Mouse (Mus musculus): ENCODE data around the gene Plscr3. TPM values are rescaled to one million over a fixed set of nuclear protein-coding genes. Genes with fewer than 3 reads are reported as not detected.

Plscr3 gene
- polyA plus RNA-seq, 1 experiment = 41.3 TPM

DNA sequence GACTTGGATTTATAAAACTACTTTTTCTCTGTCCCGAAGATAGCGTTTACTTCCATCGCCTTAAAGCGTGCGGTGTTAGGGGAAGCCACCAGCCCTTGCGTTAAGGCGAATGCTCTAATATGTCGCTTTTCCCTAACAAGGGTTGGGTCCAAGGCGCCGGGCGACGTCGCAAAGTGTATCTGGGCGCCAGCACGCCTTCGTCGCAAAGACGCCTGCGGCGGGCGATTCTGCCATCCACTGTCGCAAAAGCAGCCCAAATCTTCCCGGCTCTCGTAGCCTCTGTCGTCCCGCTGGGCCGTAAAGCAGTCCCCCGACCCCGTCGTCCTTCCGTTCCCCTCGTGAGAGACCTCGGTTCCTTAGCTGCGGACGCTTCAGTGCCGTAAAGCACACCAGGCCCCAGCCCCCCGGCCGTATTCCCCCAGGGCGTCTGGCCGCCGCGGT, 55.2 kb downstream of the Plscr3 start:
- Histone ChIP-seq H3K4me1 (peaks cover 55% of the 10 kb centered on the region), H3K36me3 (replicated peaks; ENCODE audit: low read length) (peaks cover 34% of the 10 kb centered on the region), H3K27me3 (replicated peaks) (no peaks in the 10 kb centered on the region), H3K4me3 (replicated peaks) (peak overlapping the region; percentile 97), H3K9me3 (no peaks in the 10 kb centered on the region)
- TF ChIP-seq FLI1 (IDR thresholded peaks at IDR 0.05; ENCODE audit: low read length) = no peak
- TF ChIP-seq GATA1 (IDR thresholded peaks at IDR 0.05; ENCODE audit: borderline replicate concordance, low read length) = no peak

Other genes with a start within 250 kb of the Plscr3 start
- gene Atp1b2, start 240.4 kb upstream of the Plscr3 start, polyA plus RNA-seq (2012; ENCODE audit: insufficient read depth, low replicate concordance) = 2.8 and 4.2 TPM in 2 replicates
- gene Shbg, start 228.5 kb upstream of the Plscr3 start, polyA plus RNA-seq (2012; ENCODE audit: insufficient read depth, low replicate concordance) = not detected in 2 replicates
- not detected in 2 replicates for gene Sat2, start 224.4 kb upstream of the Plscr3 start, polyA plus RNA-seq (2012; ENCODE audit: insufficient read depth, low replicate concordance)
- gene Fxr2, start 213.4 kb upstream of the Plscr3 start, polyA plus RNA-seq (2012; ENCODE audit: insufficient read depth, low replicate concordance) = 65.7 and 84.9 TPM in 2 replicates
- gene Sox15, start 191.1 kb upstream of the Plscr3 start, polyA plus RNA-seq (2012; ENCODE audit: insufficient read depth, low replicate concordance) = not detected in 2 replicates
- 16.2 and 31.6 TPM in 2 replicates for gene Mpdu1, start 183.7 kb upstream of the Plscr3 start, polyA plus RNA-seq (2012; ENCODE audit: insufficient read depth, low replicate concordance)
- gene Cd68, start 180.2 kb upstream of the Plscr3 start, polyA plus RNA-seq (2012; ENCODE audit: insufficient read depth, low replicate concordance) = 8.7 and 128 TPM in 2 replicates
- gene Eif4a1, start 174.0 kb upstream of the Plscr3 start, polyA plus RNA-seq (2012; ENCODE audit: insufficient read depth, low replicate concordance) = 144 and 601 TPM in 2 replicates
- gene Senp3, start 164.3 kb upstream of the Plscr3 start, polyA plus RNA-seq (2012; ENCODE audit: insufficient read depth, low replicate concordance) = 54.1 and 94.8 TPM in 2 replicates
- gene Tnfsf13, start 160.6 kb upstream of the Plscr3 start, polyA plus RNA-seq (2012; ENCODE audit: insufficient read depth, low replicate concordance) = 0.56 TPM in 1 of 2 replicates, not detected in the other
- gene Tnfsf12, start 150.5 kb upstream of the Plscr3 start, polyA plus RNA-seq (2012; ENCODE audit: insufficient read depth, low replicate concordance) = 5.3 and 13.1 TPM in 2 replicates
- 2.0 and 2.5 TPM in 2 replicates for gene Tnfsfm13, start 150.3 kb upstream of the Plscr3 start, polyA plus RNA-seq (2012; ENCODE audit: insufficient read depth, low replicate concordance)
- 36.5 and 129 TPM in 2 replicates for gene Polr2a, start 87.7 kb upstream of the Plscr3 start, polyA plus RNA-seq (2012; ENCODE audit: insufficient read depth, low replicate concordance)
- not detected in 2 replicates for gene Slc35g3, start 84.4 kb upstream of the Plscr3 start, polyA plus RNA-seq (2012; ENCODE audit: insufficient read depth, low replicate concordance)
- gene Zbtb4, start 80.5 kb upstream of the Plscr3 start, polyA plus RNA-seq (2012; ENCODE audit: insufficient read depth, low replicate concordance) = 1.9 and 3.9 TPM in 2 replicates
- gene Chrnb1, start 50.4 kb upstream of the Plscr3 start, polyA plus RNA-seq (2012; ENCODE audit: insufficient read depth, low replicate concordance) = not detected in 2 replicates
- 0.64 TPM in 1 of 2 replicates, not detected in the other for gene Fgf11, start 44.5 kb upstream of the Plscr3 start, polyA plus RNA-seq (2012; ENCODE audit: insufficient read depth, low replicate concordance)
- not detected in 2 replicates for gene Tmem102, start 40.8 kb upstream of the Plscr3 start, polyA plus RNA-seq (2012; ENCODE audit: insufficient read depth, low replicate concordance)
- gene Gm39566, start 31.1 kb upstream of the Plscr3 start, polyA plus RNA-seq (2012; ENCODE audit: insufficient read depth, low replicate concordance) = not detected in 2 replicates
- not detected in 2 replicates for gene Spem2, start 27.9 kb upstream of the Plscr3 start, polyA plus RNA-seq (2012; ENCODE audit: insufficient read depth, low replicate concordance)
- gene Spem1, start 24.2 kb upstream of the Plscr3 start, polyA plus RNA-seq (2012; ENCODE audit: insufficient read depth, low replicate concordance) = not detected in 2 replicates
- gene Nlgn2, start 8.6 kb upstream of the Plscr3 start, polyA plus RNA-seq (2012; ENCODE audit: insufficient read depth, low replicate concordance) = 4.9 and 17.7 TPM in 2 replicates
- gene Tmem256, start 7.9 kb upstream of the Plscr3 start, polyA plus RNA-seq (2012; ENCODE audit: insufficient read depth, low replicate concordance) = 742 and 1,105 TPM in 2 replicates
- not detected in 2 replicates for gene Tnk1, start 12.4 kb downstream of the Plscr3 start, polyA plus RNA-seq (2012; ENCODE audit: insufficient read depth, low replicate concordance)
- not detected in 2 replicates for gene Tmem95, start 31.6 kb downstream of the Plscr3 start, polyA plus RNA-seq (2012; ENCODE audit: insufficient read depth, low replicate concordance)
- gene Kctd11, start 35.0 kb downstream of the Plscr3 start, polyA plus RNA-seq (2012; ENCODE audit: insufficient read depth, low replicate concordance) = 0.98 TPM in 1 of 2 replicates, not detected in the other
- gene Acap1, start 49.2 kb downstream of the Plscr3 start, polyA plus RNA-seq (2012; ENCODE audit: insufficient read depth, low replicate concordance) = 47.6 and 58.4 TPM in 2 replicates
- 0.25 TPM in 1 of 2 replicates, not detected in the other for gene 2810408A11Rik, start 54.6 kb downstream of the Plscr3 start, polyA plus RNA-seq (2012; ENCODE audit: insufficient read depth, low replicate concordance)
- 17.6 and 26.8 TPM in 2 replicates for gene Neurl4, start 54.7 kb downstream of the Plscr3 start, polyA plus RNA-seq (2012; ENCODE audit: insufficient read depth, low replicate concordance)
- 116 and 124 TPM in 2 replicates for gene Gps2, start 67.5 kb downstream of the Plscr3 start, polyA plus RNA-seq (2012; ENCODE audit: insufficient read depth, low replicate concordance)
- gene Eif5a, start 75.6 kb downstream of the Plscr3 start, polyA plus RNA-seq (2012; ENCODE audit: insufficient read depth, low replicate concordance) = 2,079 and 2,119 TPM in 2 replicates
- gene Ybx2, start 89.4 kb downstream of the Plscr3 start, polyA plus RNA-seq (2012; ENCODE audit: insufficient read depth, low replicate concordance) = 0.75 TPM in 1 of 2 replicates, not detected in the other
- gene Slc2a4, start 101.8 kb downstream of the Plscr3 start, polyA plus RNA-seq (2012; ENCODE audit: insufficient read depth, low replicate concordance) = not detected in 2 replicates
- gene Cldn7, start 118.4 kb downstream of the Plscr3 start, polyA plus RNA-seq (2012; ENCODE audit: insufficient read depth, low replicate concordance) = not detected in 2 replicates
- 289 and 291 TPM in 2 replicates for gene Ctdnep1, start 134.8 kb downstream of the Plscr3 start, polyA plus RNA-seq (2012; ENCODE audit: insufficient read depth, low replicate concordance)
- 11.0 TPM in 1 of 2 replicates, not detected in the other for gene Elp5, start 136.1 kb downstream of the Plscr3 start, polyA plus RNA-seq (2012; ENCODE audit: insufficient read depth, low replicate concordance)
- gene Gabarap, start 144.8 kb downstream of the Plscr3 start, polyA plus RNA-seq (2012; ENCODE audit: insufficient read depth, low replicate concordance) = 495 and 977 TPM in 2 replicates
- 24.1 and 85.6 TPM in 2 replicates for gene Phf23, start 149.4 kb downstream of the Plscr3 start, polyA plus RNA-seq (2012; ENCODE audit: insufficient read depth, low replicate concordance)
- 28.6 and 64.4 TPM in 2 replicates for gene Dvl2, start 154.2 kb downstream of the Plscr3 start, polyA plus RNA-seq (2012; ENCODE audit: insufficient read depth, low replicate concordance)
- gene Acadvl, start 169.0 kb downstream of the Plscr3 start, polyA plus RNA-seq (2012; ENCODE audit: insufficient read depth, low replicate concordance) = 12.7 and 34.2 TPM in 2 replicates
- 16.1 and 22.0 TPM in 2 replicates for gene Dlg4, start 170.6 kb downstream of the Plscr3 start, polyA plus RNA-seq (2012; ENCODE audit: insufficient read depth, low replicate concordance)
- gene Asgr1, start 207.7 kb downstream of the Plscr3 start, polyA plus RNA-seq (2012; ENCODE audit: insufficient read depth, low replicate concordance) = 0.36 TPM in 1 of 2 replicates, not detected in the other
- gene Asgr2, start 246.3 kb downstream of the Plscr3 start, polyA plus RNA-seq (2012; ENCODE audit: insufficient read depth, low replicate concordance) = 0.09 TPM in 1 of 2 replicates, not detected in the other